Mouse (Mus musculus) neural tube, embryonic 15.5 days (tissue): Measurements from ENCODE around the gene Cysltr2. TPM values are rescaled to one million over a fixed set of nuclear protein-coding genes. Genes with fewer than 3 reads are reported as not detected.

Source experiments
- ATAC-seq: fragments of 200-750 bp; cut with Nextera tagmentation; 2 replicates; pipeline ENCODE4 v1.8.0; 2017; ENCODE audit warnings: mild to moderate bottlenecking, moderate TSS enrichment, moderate library complexity; ENCODE audit not compliant: low FRiP score
- H3K27ac ChIP-seq: fragments of 300-500 bp; sonication (generic); replicated peaks from 2 replicates; pipeline ENCODE4 v1.5.1; 2015; ENCODE audit warnings: mild to moderate bottlenecking, inconsistent platforms
- H3K27me3 ChIP-seq: fragments of 300-500 bp; sonication (generic); replicated peaks from 2 replicates; pipeline ENCODE4 v1.6.1; 2015; ENCODE audit warnings: inconsistent platforms
- H3K36me3 ChIP-seq: fragments of 300-500 bp; sonication (generic); 2 replicates; pipeline ENCODE4 v1.6.1; 2015; ENCODE audit warnings: inconsistent platforms
- H3K4me1 ChIP-seq: fragments of 300-500 bp; sonication (generic); 2 replicates; pipeline ENCODE4 v1.6.1; 2015; ENCODE audit warnings: inconsistent platforms
- H3K4me2 ChIP-seq: fragments of 300-500 bp; sonication (generic); 2 replicates; pipeline ENCODE4 v1.6.1; 2015; ENCODE audit warnings: inconsistent platforms, mild to moderate bottlenecking, moderate library complexity
- H3K4me3 ChIP-seq: fragments of 300-500 bp; sonication (generic); replicated peaks from 2 replicates; pipeline ENCODE4 v1.5.1; 2015; ENCODE audit warnings: mild to moderate bottlenecking, inconsistent platforms
- H3K9ac ChIP-seq: fragments of 300-500 bp; sonication (generic); replicated peaks from 2 replicates; pipeline ENCODE4 v1.6.1; 2015; ENCODE audit warnings: mild to moderate bottlenecking, inconsistent platforms
- H3K9me3 ChIP-seq: fragments of 300-500 bp; sonication (generic); replicated peaks from 2 replicates; pipeline ENCODE4 v1.6.1; 2016; ENCODE audit warnings: inconsistent platforms
- WGBS: fragments of 180-500 bp; shearing (Covaris S2); methylation state at CpG from one replicate; pipeline ENCODE4 v1.1.7; 2015; ENCODE audit warnings: mixed read lengths; 5-methylcytosine and 5-hydroxymethylcytosine counted together
- polyA plus RNA-seq: library from polyadenylated mRNA; unstranded; fragments of >200 nt; fragmentation: Nextera tagmentation; extraction: Ambion mirVana; gene quantifications from 2 replicates; pipeline ENCODE4 v1.2.1, GENCODE M21; 2015

The Cysltr2 gene
- polyA plus RNA-seq, 1 experiment from 2014 or later: 0.28 TPM

DNA sequence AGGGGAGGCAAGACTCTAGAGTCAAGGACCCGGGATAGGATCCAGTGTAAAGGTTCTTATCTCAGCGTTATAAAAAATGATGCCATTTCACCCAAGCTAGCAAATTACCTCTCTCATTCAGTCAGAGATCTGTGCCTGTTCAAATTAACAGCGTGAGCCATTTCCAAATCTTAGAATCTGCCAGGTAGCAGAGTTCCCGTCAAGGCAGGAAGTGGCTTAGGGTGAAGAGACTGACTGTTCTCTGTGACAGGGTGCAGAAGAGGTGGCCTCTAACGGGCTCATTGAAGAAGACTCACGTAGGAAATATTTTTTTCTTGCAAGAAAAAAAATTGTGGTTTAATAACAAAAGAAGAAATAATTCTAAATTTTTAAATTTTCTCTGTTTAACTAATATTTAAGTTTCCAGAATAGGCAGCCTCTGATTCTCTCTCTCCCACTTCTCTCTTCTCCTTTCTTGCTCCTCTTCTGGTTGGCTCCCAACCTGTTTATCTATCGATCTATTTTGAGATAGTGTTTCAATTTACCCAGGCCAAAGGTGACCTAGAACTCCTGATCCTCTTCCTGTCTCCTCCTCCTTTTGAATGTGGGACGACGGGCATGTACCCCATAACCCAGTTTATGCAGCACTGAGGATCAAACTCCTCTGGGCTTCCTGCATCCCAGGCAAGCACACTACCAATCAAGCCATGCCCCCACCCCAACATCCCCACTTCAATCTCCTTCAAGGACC lies 3.5 kb downstream of the Cysltr2 start:
- Histone ChIP-seq H3K9me3 (no peaks in the 10 kb centered on the region), H3K27ac (no peak overlapping the region), H3K4me1 (no peaks in the 10 kb centered on the region), H3K27me3 (no peaks in the 10 kb centered on the region), H3K4me3 (no peak overlapping the region), H3K36me3 (no peaks in the 10 kb centered on the region), H3K4me2 (no peak overlapping the region), H3K9ac (no peak overlapping the region)
- ATAC-seq: no peak
- WGBS: 88% methylated on average over 9 of the region's 9 CpGs

- ATAC-seq: no peak
Observed at GRCm38 (mm10) chr14:73041689-73042088, 7.2 kb downstream of the Cysltr2 start.

DNA sequence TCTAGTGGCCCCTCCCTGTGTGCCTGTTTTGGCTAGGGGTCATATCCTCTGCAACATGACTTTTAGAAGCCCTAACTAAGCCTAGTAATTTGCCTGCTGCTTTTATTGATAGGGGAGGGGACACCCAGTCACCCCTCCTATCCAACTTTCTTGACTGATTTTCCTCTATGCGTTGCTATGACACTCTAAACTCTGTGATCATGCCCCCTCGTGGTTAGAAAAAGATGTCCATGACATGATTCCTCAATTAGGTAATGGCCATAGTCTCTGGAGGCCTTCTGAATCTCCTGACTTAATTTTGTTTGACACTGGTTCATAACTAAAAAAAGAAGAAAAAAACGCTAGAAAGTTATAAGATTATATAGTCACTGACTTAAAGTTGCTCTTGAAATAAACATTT lies 15.6 kb downstream of the Cysltr2 start:
- Histone ChIP-seq H3K36me3 (no peaks in the 10 kb centered on the region), H3K9me3 (no peaks in the 10 kb centered on the region), H3K4me2 (no peak overlapping the region), H3K9ac (no peak overlapping the region), H3K27me3 (no peaks in the 10 kb centered on the region), H3K4me1 (no peaks in the 10 kb centered on the region), H3K4me3 (no peak overlapping the region), H3K27ac (no peak overlapping the region)
- ATAC-seq: no peak
- 49% methylated on average over 3 of the region's 3 CpGs for WGBS

More at GRCm38 (mm10) chr14:73041689-73042088, 7.2 kb downstream of the Cysltr2 start:
- no peaks in the 10 kb centered on the region for H3K27me3 ChIP-seq
- no peak overlapping the region for H3K4me3 ChIP-seq
- 81% methylated on average over 2 of the region's 2 CpGs for WGBS
- H3K9ac ChIP-seq: no peak overlapping the region
- no peak overlapping the region for H3K4me2 ChIP-seq
- H3K9me3 ChIP-seq: no peaks in the 10 kb centered on the region
- H3K27ac ChIP-seq: no peak overlapping the region
- no peaks in the 10 kb centered on the region for H3K36me3 ChIP-seq
- no peaks in the 10 kb centered on the region for H3K4me1 ChIP-seq

DNA sequence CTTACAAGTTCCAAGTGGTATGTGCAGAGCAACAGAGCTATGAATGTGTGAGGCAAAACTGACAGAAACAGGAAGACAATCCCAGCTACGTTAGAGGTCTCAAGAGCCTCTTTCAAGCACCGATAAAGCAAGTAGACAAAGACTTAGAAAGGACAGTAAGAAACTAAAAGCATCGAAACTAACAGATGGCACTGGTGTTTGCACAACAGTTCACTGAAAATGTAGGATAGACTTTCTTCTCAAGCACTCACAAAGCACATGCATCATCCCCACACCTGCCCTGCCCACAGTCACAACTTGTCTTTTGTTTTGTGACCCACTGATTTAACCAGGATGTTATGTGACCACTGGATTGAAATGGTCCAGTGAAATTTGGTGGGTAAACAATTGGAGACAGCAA lies 17.7 kb downstream of the Cysltr2 start:
- H3K36me3 ChIP-seq: no peaks in the 10 kb centered on the region
- H3K27ac ChIP-seq: no peak overlapping the region
- H3K4me3 ChIP-seq: no peak overlapping the region
- 91% methylated on average over 3 of the region's 3 CpGs for WGBS
- H3K27me3 ChIP-seq: no peaks in the 10 kb centered on the region
- no peaks in the 10 kb centered on the region for H3K4me1 ChIP-seq
- no peaks in the 10 kb centered on the region for H3K9me3 ChIP-seq
- H3K9ac ChIP-seq: no peak overlapping the region
- no peak for ATAC-seq
- H3K4me2 ChIP-seq: no peak overlapping the region

DNA sequence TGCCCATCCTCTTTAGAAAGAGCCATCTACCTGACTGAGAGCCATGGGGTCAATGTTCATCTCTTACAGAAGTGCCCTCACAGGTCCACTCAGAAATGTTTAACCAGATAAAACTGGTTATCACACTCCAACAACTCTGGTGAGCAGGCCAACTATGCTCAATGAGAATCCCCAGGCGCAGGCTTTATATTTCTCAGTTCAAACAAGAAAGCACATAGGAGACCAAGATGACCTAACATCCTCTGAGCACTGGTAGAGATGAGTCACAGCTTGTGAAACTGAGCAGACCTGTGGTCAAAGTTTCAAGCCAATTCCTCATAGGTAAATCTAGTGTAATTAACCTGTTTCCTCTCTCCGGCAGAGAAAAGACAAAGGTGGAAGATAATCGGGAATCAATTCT lies 31.6 kb downstream of the Cysltr2 start:
- H3K27me3 ChIP-seq: no peaks in the 10 kb centered on the region
- no peak for ATAC-seq
- H3K9me3 ChIP-seq: no peaks in the 10 kb centered on the region
- H3K9ac ChIP-seq: no peak overlapping the region
- no peak overlapping the region for H3K27ac ChIP-seq
- H3K4me3 ChIP-seq: no peak overlapping the region
- 90% methylated on average over 3 of the region's 3 CpGs for WGBS
- no peaks in the 10 kb centered on the region for H3K36me3 ChIP-seq
- H3K4me2 ChIP-seq: no peak overlapping the region
- no peaks in the 10 kb centered on the region for H3K4me1 ChIP-seq

DNA sequence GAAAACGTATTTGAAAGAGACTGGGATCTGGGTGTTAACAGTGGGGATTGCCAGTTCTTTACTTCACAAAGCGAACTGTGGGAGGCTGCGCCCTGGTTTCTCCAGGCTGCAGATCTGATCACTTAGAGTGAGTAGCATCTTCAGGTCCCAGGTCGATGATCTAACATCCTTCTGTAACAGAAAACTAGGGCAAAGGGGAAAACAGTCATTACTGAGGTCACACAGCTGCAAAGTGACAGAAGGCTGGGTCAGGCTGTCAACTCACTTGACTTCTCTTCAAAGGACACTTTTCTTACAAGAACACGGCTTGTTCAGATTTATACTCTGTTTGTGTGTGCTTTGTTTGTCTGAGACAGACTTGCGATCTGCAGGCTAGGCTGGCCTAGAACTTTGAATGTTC lies 33.5 kb downstream of the Cysltr2 start:
- no peak overlapping the region for H3K9ac ChIP-seq
- H3K4me2 ChIP-seq: no peak overlapping the region
- H3K4me1 ChIP-seq: no peaks in the 10 kb centered on the region
- H3K4me3 ChIP-seq: no peak overlapping the region
- H3K36me3 ChIP-seq: no peaks in the 10 kb centered on the region
- H3K27me3 ChIP-seq: no peaks in the 10 kb centered on the region
- 68% methylated on average over 6 of the region's 6 CpGs for WGBS
- no peak for ATAC-seq
- H3K27ac ChIP-seq: no peak overlapping the region
- H3K9me3 ChIP-seq: no peaks in the 10 kb centered on the region

GRCm38 (mm10) chr14:73013723-73014544 lies 35.0 kb downstream of the Cysltr2 start:
- Histone ChIP-seq H3K9me3 (no peaks in the 10 kb centered on the region), H3K4me2 (no peak overlapping the region), H3K4me1 (no peaks in the 10 kb centered on the region), H3K9ac (no peak overlapping the region), H3K27me3 (no peaks in the 10 kb centered on the region), H3K36me3 (no peaks in the 10 kb centered on the region), H3K4me3 (no peak overlapping the region), H3K27ac (no peak overlapping the region)
- ATAC-seq: no peak
- 66% methylated on average over 9 of the region's 9 CpGs for WGBS

- H3K9ac ChIP-seq: no peak overlapping the region
- 91% methylated on average over 4 of the region's 4 CpGs for WGBS
Observed at GRCm38 (mm10) chr14:73001814-73002213, 47.1 kb downstream of the Cysltr2 start.

GRCm38 (mm10) chr14:73000325-73000724 lies 48.6 kb downstream of the Cysltr2 start:
- no peaks in the 10 kb centered on the region for H3K9me3 ChIP-seq
- 37% methylated on average over 10 of the region's 10 CpGs for WGBS
- H3K36me3 ChIP-seq: no peaks in the 10 kb centered on the region
- no peak for ATAC-seq
- H3K27ac ChIP-seq: no peak overlapping the region
- no peaks in the 10 kb centered on the region for H3K27me3 ChIP-seq
- H3K4me1 ChIP-seq: no peaks in the 10 kb centered on the region
- no peak overlapping the region for H3K9ac ChIP-seq
- H3K4me3 ChIP-seq: no peak overlapping the region
- no peak overlapping the region for H3K4me2 ChIP-seq

More at GRCm38 (mm10) chr14:73001814-73002213, 47.1 kb downstream of the Cysltr2 start:
- Histone ChIP-seq H3K4me2 (no peak overlapping the region), H3K27ac (no peak overlapping the region), H3K9me3 (no peaks in the 10 kb centered on the region), H3K4me1 (no peaks in the 10 kb centered on the region), H3K4me3 (no peak overlapping the region), H3K27me3 (no peaks in the 10 kb centered on the region), H3K36me3 (no peaks in the 10 kb centered on the region)
- ATAC-seq: no peak

- Histone ChIP-seq H3K4me2 (no peak overlapping the region), H3K9me3 (no peaks in the 10 kb centered on the region), H3K36me3 (no peaks in the 10 kb centered on the region), H3K27me3 (no peaks in the 10 kb centered on the region), H3K4me3 (no peak overlapping the region), H3K9ac (no peak overlapping the region), H3K27ac (no peak overlapping the region), H3K4me1 (no peaks in the 10 kb centered on the region)
- ATAC-seq: no peak
- WGBS: 30% methylated on average over 6 of the region's 6 CpGs
Observed at GRCm38 (mm10) chr14:72998111-72998510, 50.8 kb downstream of the Cysltr2 start.

GRCm38 (mm10) chr14:72986044-72986443 lies 62.9 kb downstream of the Cysltr2 start:
- no peak for ATAC-seq
- peaks cover 9% of the 10 kb centered on the region for H3K4me1 ChIP-seq
- H3K36me3 ChIP-seq: no peaks in the 10 kb centered on the region
- no peak overlapping the region for H3K4me3 ChIP-seq
- no peaks in the 10 kb centered on the region for H3K9me3 ChIP-seq
- no peak overlapping the region for H3K27ac ChIP-seq
- H3K9ac ChIP-seq: no peak overlapping the region
- WGBS: 88% methylated on average over 2 of the region's 2 CpGs
- no peak overlapping the region for H3K4me2 ChIP-seq
- no peaks in the 10 kb centered on the region for H3K27me3 ChIP-seq

DNA sequence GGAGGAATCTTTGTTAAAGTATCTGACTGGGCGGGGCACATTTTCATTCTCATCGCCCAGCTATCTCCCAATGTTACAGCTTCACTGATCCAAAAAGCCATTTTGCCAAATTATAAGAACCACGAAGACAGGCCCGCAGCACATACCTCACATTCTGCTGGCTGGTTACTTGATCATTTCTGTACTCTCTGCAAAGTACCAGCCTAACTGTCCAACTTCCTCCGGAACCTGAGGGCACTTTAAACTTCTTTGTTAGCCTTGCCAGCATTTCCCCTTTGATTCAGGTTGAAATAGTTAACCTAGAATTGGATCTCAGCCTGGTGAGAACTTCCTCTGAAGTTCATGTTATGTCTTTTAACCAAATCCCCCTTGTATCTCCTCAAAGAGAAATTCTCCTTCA lies 63.8 kb downstream of the Cysltr2 start:
- WGBS: 94% methylated on average over 5 of the region's 5 CpGs
- Histone ChIP-seq H3K4me1 (peaks cover 9% of the 10 kb centered on the region), H3K9me3 (no peaks in the 10 kb centered on the region), H3K9ac (no peak overlapping the region), H3K36me3 (no peaks in the 10 kb centered on the region), H3K27me3 (no peaks in the 10 kb centered on the region), H3K4me3 (no peak overlapping the region), H3K4me2 (no peak overlapping the region), H3K27ac (no peak overlapping the region)
- ATAC-seq: no peak
